Mouse (Mus musculus) yolk sac, embryonic 10.5 days (tissue): ENCODE data around the gene Ppm1g.
"Not testable (repeated sequence)": the region's sequence is repeated elsewhere in the genome, so short reads cannot be mapped to it uniquely, and the experiment has no call there.

ENCODE experiments used
- DNase-seq: peaks from one replicate; pipeline ENCODE4 v3.0.0-alpha.2; 2017; ENCODE audit warnings: low spot score

The Ppm1g gene

GRCm38 (mm10) chr5:31219070-31219469 lies 1.4 kb downstream of the Ppm1g start:
- no peak for DNase-seq

- peak; percentile 31 for DNase-seq
Observed at GRCm38 (mm10) chr5:31218294-31218693, 2.2 kb downstream of the Ppm1g start.

GRCm38 (mm10) chr5:31216554-31216953 lies 3.9 kb downstream of the Ppm1g start:
- not testable (repeated sequence) for DNase-seq

- no peak for DNase-seq
Observed at GRCm38 (mm10) chr5:31204421-31204820, 16.1 kb downstream of the Ppm1g start.

- DNase-seq = no peak
Observed at GRCm38 (mm10) chr5:31203866-31204265, 16.6 kb downstream of the Ppm1g start.

GRCm38 (mm10) chr5:31202933-31203332 lies 17.6 kb downstream of the Ppm1g start:
- DNase-seq = peak; percentile 25

- DNase-seq = peak; percentile 98
Observed at GRCm38 (mm10) chr5:31201742-31202590, 18.5 kb downstream of the Ppm1g start, which contains the start of gene Zfp513. Zfp513 (minus strand) TSS chr5:31202303.

GRCm38 (mm10) chr5:31201042-31201741 lies 19.3 kb downstream of the Ppm1g start:
- no peak for DNase-seq

- no peak for DNase-seq
Observed at GRCm38 (mm10) chr5:31200327-31200768, 20.1 kb downstream of the Ppm1g start.

- DNase-seq = no peak
Observed at GRCm38 (mm10) chr5:31199893-31200292, 20.6 kb downstream of the Ppm1g start.

- no peak for DNase-seq
Observed at GRCm38 (mm10) chr5:31199321-31199892, 21.1 kb downstream of the Ppm1g start.

- DNase-seq = peak; percentile 19
Observed at GRCm38 (mm10) chr5:31198616-31199320, 21.7 kb downstream of the Ppm1g start.

- DNase-seq = no peak
Observed at GRCm38 (mm10) chr5:31198170-31198569, 22.3 kb downstream of the Ppm1g start.

- no peak for DNase-seq
Observed at GRCm38 (mm10) chr5:31197072-31197471, 23.4 kb downstream of the Ppm1g start.

- DNase-seq = no peak
Observed at GRCm38 (mm10) chr5:31196207-31196606, 24.3 kb downstream of the Ppm1g start.

- no peak for DNase-seq
Observed at GRCm38 (mm10) chr5:31195671-31196070, 24.8 kb downstream of the Ppm1g start.

- DNase-seq = no peak
Observed at GRCm38 (mm10) chr5:31194486-31195485, 25.7 kb downstream of the Ppm1g start.

- no peak for DNase-seq
Observed at GRCm38 (mm10) chr5:31193631-31194281, 26.7 kb downstream of the Ppm1g start.

- peak; percentile 99 for DNase-seq
Observed at GRCm38 (mm10) chr5:31192939-31193630, 27.4 kb downstream of the Ppm1g start, which contains the start of the genes Snx17 and Eif2b4. Snx17 (plus strand) TSS chr5:31193227. Eif2b4 (minus strand) TSS chr5:31193430.
